Mouse (Mus musculus) intestine, embryonic 15.5 days (tissue): ENCODE data around the gene Fkbp9. TPM values are rescaled to one million over a fixed set of nuclear protein-coding genes. Genes with fewer than 3 reads are reported as not detected.

Source experiments
- polyA plus RNA-seq: library from polyadenylated mRNA; unstranded; fragments of >200 nt; fragmentation: Nextera tagmentation; extraction: Ambion mirVana; gene quantifications from 2 replicates; pipeline ENCODE4 v1.2.1, GENCODE M21; 2015

The Fkbp9 gene
- polyA plus RNA-seq, 1 experiment from 2014 or later, result 109 TPM

Other genes starting within 250 kb of the Fkbp9 start
- gene Lsm5, start 127.3 kb upstream of the Fkbp9 start, polyA plus RNA-seq, result 116 and 146 TPM in 2 replicates
- 12.0 and 12.9 TPM in 2 replicates for gene Avl9, start 117.2 kb upstream of the Fkbp9 start, polyA plus RNA-seq
- gene Kbtbd2, start 34.2 kb upstream of the Fkbp9 start, polyA plus RNA-seq, result 20.9 and 23.5 TPM in 2 replicates
- 66.9 and 73.3 TPM in 2 replicates for gene Nt5c3, start 91.9 kb downstream of the Fkbp9 start, polyA plus RNA-seq
- 0.32 and 0.49 TPM in 2 replicates for gene Vmn1r4, start 92.0 kb downstream of the Fkbp9 start, polyA plus RNA-seq
- not detected in 2 replicates for gene Vmn1r5, start 138.2 kb downstream of the Fkbp9 start, polyA plus RNA-seq
- gene Vmn1r6, start 165.2 kb downstream of the Fkbp9 start, polyA plus RNA-seq, result not detected in 2 replicates
- gene Vmn1r7, start 193.3 kb downstream of the Fkbp9 start, polyA plus RNA-seq, result not detected in 2 replicates
- not detected in 2 replicates for gene Vmn1r8, start 200.2 kb downstream of the Fkbp9 start, polyA plus RNA-seq
- not detected in 2 replicates for gene Vmn1r9, start 234.7 kb downstream of the Fkbp9 start, polyA plus RNA-seq